Mouse (Mus musculus) small intestine, adult 2 months (tissue): ENCODE results near the gene Decr2.

Experiments
- CTCF ChIP-seq: fragments of 200-500 bp; IDR thresholded peaks from 2 replicates; pipeline ENCODE4 v1.5.1; 2012; ENCODE audit warnings: low read depth, mild to moderate bottlenecking, control low read depth, inconsistent platforms, low read length, moderate library complexity, mixed read lengths; ENCODE audit not compliant: insufficient replicate concordance, insufficient read length; ENCODE audit errors: extremely low read depth
- POLR2A ChIP-seq: fragments of 200-500 bp; IDR thresholded peaks from 2 replicates; pipeline ENCODE4 v1.6.1; 2012; ENCODE audit warnings: low read depth, mild to moderate bottlenecking, control low read depth, inconsistent platforms, low read length, moderate library complexity

DNA sequence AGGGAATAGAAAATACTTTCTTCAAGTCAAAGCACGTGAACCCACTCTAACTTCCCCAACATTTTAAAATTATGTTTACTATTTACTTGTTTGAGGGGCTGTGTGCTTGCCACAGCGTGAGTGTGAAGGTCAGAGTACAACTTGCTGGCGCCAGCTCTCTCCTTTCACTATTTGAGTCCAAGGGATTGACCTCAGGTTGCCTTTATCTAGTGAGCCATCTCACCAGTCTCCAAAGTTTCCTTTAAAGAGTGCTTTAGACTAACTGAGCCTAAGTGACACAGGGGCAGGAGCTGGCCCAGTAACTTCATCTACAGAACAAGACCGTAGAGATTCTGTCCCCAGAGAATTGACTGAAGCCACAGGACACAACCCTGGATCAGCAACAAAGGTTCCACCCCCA lies 38.1 kb downstream of the Decr2 start:
- TF ChIP-seq CTCF (no peak), POLR2A (no peak)
